Mouse (Mus musculus): ENCODE measurements around the gene Cotl1.

The Cotl1 gene

DNA sequence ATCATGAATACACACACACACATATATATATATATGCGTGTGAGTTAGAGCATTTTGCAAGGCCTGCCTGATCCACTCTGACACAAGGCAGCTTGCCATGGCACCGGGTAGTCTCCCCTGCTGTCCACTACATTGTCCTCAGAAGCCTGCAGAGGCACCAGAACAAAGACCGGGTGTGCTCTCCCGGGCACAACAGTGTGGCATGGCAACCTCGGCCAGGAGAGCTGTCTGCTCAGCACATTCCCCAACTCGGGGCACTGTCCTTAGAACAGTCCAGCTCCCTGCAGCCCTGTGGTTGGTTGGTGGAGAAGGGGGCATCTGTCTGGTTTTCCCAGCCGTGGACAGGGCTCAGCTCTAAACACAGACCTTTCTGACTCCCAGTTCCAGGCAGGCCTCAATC is 21.0 kb downstream of the Cotl1 start:
- in situ Hi-C loops (cut with MboI, MseI), result no loop called here

DNA sequence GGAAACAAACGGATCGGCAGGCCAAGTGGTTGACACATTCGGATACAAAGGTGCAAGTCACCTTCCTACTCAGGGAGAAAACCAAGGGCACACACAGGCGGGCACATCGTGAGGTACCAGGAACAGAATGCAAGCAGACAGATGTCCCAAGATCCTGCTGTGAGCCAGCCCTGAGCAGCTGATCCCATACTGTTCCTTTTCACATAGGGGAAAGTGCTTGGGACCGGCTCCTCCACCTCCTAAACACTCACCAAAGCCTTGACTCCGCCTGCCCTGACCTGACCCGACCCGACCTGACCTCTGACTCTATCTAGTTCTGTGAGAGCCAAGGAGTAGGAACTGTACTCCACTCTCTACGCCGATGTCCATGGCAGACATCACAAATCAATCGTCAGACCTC is 22.9 kb downstream of the Cotl1 start:
- in situ Hi-C loops (cut with MboI, MseI), result no loop called here

- in situ Hi-C loops (cut with MboI, MseI), result no loop called here
Observed at GRCm38 (mm10) chr8:119816219-119816618, 24.1 kb downstream of the Cotl1 start.

DNA sequence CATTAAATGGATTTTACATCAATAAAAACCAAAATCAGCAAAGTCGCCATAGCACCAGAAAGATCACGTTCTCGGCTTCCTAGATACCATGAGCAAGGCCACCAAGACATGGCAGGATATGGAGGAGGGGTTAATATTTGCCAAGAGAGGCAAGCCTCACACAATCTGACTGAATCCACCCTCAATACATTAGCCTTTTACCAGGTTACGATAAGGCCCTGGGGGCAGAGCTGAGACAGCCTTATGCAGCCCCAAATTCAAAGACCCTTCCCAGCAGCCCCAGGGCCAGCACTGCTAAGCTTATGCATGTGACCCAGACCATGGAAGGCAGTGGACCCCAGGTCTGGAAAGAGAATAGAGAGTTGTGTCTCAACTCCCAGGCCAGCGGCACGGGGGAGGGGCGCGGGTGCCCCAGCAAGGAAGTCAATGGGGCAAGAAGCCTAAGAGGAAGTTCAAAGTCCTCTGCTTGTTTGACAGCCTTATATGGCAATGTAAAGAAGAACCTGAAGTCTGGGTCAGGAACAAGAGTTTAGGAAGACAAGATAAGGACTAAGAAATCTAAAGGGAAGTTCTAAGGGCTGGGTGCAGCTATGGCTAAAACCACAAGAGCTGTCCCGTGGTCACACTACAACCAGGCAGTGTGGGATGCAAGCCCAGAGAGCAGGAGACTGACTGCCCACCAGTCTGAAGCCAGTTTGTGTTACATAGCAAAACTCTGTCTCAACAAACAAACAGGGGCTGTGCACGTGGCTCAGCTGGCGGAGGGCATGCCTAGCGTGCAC is 27.5 kb downstream of the Cotl1 start:
- in situ Hi-C loops (cut with MboI, MseI), result no loop called here

DNA sequence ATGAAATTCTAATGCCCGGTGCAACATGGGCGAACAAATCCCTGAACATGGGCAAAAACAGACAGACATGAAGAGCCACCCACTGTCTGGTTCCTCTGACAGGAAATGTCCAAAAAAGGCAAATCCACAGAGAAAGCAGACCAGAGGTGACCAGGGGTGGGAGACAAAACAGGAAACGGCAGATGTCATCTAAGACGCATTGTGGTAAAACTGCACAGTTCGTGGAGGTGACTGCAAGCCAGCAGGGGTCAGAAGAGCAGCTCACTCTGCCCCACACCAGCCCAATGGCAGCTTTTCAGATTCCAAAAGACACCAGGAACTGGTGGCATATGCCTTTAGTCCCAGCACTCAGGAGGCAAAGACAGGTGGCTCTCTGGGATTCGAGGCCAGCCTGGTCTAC is 28.4 kb downstream of the Cotl1 start:
- in situ Hi-C loops (cut with MboI, MseI), result no loop called here

DNA sequence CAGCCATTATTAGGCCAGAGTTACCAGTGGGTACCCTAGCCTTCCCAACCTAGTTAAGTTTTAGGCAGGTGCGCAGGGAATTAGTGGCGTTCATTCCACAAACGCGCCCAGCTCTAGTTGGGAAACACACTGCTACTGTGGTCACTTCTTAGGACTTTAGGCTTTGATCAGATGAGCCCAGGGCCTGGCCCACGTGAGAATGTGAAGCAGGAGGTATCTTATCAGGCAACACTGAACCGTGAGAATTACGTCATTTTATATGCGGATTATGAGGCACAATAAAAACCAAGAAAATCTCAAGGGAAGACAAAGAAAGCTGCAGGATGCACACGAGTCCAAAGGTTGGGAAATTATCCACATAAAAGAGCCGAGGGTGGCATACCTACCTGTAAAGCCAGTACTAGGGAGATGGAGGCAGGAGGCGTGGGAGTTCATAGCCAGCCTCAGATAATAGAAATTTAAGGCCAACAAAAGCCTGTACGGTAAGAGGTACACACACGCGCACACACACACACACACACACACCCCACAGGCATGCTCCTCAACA is 29.3 kb downstream of the Cotl1 start:
- in situ Hi-C loops (cut with MboI, MseI), result no loop called here

- in situ Hi-C loops (cut with MboI, MseI), result no loop called here
Observed at GRCm38 (mm10) chr8:119810127-119810868, 30.0 kb downstream of the Cotl1 start.

GRCm38 (mm10) chr8:119809620-119810019 is 30.7 kb downstream of the Cotl1 start:
- in situ Hi-C loops (cut with MboI, MseI), result no loop called here

GRCm38 (mm10) chr8:119807687-119808086 is 32.7 kb downstream of the Cotl1 start:
- in situ Hi-C loops (cut with MboI, MseI), result no loop called here

GRCm38 (mm10) chr8:119806422-119807263 is 33.7 kb downstream of the Cotl1 start:
- in situ Hi-C loops (cut with MboI, MseI), result no loop called here

- in situ Hi-C loops (cut with MboI, MseI), result no loop called here
Observed at GRCm38 (mm10) chr8:119805275-119805674, 35.1 kb downstream of the Cotl1 start.

DNA sequence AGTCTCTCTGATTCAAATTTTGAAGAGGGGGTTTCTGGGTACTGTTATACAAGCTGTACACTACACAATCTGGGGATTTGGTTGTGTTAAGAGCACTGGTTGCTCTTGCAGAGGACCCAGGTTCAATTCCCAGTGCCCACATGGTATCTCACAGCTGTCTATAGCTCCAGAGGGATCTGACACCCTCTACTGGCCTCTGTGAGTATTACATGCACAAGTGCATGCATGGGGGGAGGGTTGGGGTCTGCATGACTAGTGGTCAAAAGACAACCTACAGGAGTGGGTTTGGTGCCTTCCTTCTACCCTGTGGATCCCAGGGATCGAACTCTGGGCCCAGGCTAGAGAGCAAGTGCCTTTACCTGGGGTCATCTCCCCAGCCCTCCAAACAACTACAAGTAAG is 37.8 kb downstream of the Cotl1 start:
- in situ Hi-C loops (cut with MboI, MseI), result no loop called here

- in situ Hi-C loops (cut with MboI, MseI), result no loop called here
Observed at GRCm38 (mm10) chr8:119801168-119801567, 39.2 kb downstream of the Cotl1 start.

DNA sequence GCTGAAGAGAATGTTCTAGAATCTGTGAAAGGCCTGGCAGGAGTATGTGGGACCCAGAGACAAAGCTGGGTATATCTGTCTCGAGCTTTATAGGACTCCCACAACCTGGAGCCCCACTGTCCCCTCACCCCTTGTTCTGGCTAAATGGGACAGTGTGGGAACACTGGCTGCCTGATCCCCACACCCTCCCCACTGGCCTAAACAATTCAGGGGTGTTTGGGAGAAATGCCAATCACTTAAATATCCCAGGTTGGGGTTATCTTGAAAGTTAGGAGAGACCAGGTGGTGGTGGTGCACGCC is 41.4 kb downstream of the Cotl1 start:
- in situ Hi-C loops (cut with MboI, MseI), result no loop called here

- in situ Hi-C loops (cut with MboI, MseI), result no loop called here
Observed at GRCm38 (mm10) chr8:119798170-119798964, 42.0 kb downstream of the Cotl1 start.

DNA sequence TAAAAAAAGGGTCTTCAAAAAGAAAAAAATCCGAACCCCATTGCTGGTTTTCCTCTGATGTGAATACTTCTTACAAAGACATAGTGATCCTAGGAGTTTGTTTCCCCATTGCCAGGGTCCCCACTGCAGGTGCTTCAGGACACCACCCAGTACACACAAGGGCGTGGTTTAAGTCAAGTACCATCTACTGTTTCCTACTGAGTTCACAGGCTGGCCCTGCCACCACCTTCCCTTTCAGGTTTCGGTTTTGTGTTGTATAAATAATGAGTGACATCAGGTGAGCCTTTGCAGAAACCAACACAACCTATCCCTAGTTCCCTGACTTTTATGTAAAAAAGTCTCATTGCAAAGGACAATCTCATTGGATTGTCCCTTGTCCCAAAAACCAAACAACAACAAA is 44.7 kb downstream of the Cotl1 start:
- in situ Hi-C loops (cut with MboI, MseI), result no loop called here

GRCm38 (mm10) chr8:119794689-119795088 is 45.7 kb downstream of the Cotl1 start:
- in situ Hi-C loops (cut with MboI, MseI), result no loop called here

GRCm38 (mm10) chr8:119791804-119792704 is 48.3 kb downstream of the Cotl1 start:
- in situ Hi-C loops (cut with MboI, MseI), result no loop called here

DNA sequence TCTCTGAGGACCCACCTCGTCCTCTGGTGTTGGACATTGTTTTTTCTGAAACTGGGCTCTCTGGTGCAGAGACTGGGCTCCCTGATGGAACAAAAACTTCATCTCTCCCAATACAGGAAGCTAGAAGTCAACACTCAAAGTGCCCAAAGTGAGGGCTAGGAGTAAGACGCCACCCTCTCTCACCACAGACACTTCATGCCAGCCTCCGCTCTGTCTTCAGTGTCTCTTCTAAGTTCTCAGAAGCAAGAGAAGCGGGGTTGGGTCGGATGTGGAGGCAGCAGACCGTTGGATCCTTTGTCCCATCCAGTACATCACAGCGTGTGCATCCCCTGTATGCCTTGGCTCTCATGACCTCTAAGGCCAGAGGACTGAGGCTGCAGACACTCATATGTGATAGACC is 50.8 kb downstream of the Cotl1 start:
- in situ Hi-C loops (cut with MboI, MseI), result no loop called here

Data from T-helper 2 cell (primary cell).